Mouse (Mus musculus): ENCODE results near the gene Strc.

- peak; percentile 77 for TF ChIP-seq CTCF (IDR thresholded peaks at IDR 0.05; ENCODE audit: low read depth)
- TF ChIP-seq EP300 (IDR thresholded peaks at IDR 0.05; ENCODE audit: low read depth) = no peak
Observed at GRCm38 (mm10) chr2:121396624-121397023, 9.7 kb upstream of the Strc start.

Data from liver, embryonic 14.5 days (tissue).